Mouse (Mus musculus): ENCODE data around the gene Afm.

The Afm gene

DNA sequence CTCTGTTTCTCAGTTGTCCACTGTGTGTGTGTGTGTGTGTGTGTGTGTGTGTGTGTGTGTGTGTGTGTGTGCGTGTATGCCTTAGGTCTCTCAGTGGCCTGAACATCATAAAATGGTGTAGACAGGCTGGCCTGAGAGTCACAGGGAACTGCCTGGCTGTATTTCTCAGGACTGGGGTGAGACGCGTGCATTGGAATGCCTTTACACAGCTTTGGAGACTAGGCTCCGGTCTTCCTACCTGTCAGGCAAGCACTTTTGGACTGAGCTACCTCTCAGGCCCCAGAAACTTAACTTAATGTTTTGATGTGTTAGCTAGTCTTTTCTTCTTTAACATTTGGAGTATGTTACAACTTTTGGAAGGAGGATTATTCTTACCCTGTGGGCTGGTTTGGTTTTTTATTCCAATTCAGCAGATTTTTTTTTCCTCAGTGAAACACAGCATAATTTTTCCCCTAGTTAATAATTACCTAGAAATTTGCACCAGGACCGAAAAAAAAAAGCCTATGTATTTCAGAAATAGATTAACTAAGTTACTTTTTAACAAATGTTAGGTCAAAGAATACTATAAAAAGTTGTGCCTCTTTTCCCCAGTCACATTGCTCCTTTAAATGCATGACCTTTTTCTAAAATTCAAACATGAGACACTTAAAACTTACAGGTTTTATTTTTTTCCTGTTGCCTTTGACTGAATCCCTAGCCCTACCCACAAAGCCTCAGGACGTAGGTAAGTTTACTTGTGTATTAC is at the start of gene Afm:
TSS of gene Afm (plus strand) at position 577 of the 745 bp plus-strand sequence.
- DNase-seq: no peak

DNA sequence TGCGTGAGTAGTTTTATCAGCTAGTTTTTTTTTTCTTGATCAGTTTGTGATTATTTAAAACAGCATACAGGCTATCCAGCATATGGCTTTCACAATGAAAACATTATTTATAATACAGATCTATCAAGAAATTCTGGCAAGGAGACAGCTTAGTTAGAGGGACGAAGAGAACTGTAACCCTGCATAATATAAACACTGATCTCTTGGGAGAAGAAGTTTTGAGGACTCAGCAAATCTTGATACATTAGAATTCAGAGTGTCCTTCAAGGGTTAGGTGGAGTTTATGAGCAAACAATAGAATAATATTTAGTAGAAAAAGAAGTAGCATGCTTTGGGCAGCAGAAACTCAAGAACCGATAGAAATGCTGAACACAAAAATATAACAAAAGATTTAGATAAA is 47.9 kb upstream of the Afm start:
- DNase-seq: no peak

DNA sequence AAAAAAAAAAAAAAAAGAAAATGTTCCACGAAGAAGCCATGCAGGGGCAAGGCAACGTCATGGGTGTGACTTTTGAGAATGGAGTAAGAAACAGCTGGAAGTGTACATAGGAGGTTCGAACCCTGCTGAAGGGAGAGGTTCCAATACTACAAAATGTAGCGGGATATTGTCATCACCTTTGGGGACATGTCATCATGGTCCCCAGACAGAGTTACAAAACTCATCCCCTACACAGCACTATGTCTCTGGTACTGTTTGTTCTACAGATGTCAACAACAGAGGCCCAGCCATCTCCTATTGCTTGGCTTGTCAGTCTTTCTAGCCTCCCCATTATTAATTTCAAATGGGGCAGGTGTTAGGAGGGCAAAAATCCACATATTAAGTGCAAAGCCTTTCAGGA is 44.8 kb upstream of the Afm start:
- no peak for DNase-seq

DNA sequence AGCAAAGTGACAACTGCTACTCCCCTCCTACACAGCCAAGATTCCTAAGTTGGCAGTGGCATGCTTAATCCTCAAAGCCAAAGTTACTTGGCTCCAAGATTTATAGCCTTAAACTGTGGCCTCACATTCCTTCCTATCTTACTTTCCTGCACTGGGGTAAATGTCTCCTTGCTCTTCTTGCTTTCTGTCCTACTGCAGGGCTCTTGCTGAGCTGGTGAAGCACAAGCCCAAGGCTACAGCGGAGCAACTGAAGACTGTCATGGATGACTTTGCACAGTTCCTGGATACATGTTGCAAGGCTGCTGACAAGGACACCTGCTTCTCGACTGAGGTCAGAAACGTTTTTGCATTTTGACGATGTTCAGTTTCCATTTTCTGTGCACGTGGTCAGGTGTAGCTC is 44.4 kb upstream of the Afm start:
- DNase-seq: no peak

DNA sequence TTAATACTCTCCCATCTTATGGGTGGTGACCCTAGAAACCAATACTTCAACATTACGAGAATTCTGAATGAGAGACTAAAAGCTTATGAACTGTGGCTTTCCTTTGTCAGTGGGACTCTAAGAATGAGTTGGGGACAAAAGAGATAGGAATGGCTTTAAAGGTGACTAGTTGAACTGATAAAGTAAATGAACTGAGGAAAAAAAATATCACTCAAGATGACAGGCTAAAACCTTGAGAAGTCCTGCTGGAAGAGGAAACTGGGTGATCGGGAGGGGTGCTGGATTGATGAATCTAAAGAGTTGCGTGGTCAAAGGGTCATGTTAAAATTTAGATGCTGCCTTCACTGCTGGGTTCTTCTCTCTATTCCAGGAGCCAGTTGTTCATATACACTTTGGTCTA is 42.0 kb upstream of the Afm start:
- no peak for DNase-seq

DNA sequence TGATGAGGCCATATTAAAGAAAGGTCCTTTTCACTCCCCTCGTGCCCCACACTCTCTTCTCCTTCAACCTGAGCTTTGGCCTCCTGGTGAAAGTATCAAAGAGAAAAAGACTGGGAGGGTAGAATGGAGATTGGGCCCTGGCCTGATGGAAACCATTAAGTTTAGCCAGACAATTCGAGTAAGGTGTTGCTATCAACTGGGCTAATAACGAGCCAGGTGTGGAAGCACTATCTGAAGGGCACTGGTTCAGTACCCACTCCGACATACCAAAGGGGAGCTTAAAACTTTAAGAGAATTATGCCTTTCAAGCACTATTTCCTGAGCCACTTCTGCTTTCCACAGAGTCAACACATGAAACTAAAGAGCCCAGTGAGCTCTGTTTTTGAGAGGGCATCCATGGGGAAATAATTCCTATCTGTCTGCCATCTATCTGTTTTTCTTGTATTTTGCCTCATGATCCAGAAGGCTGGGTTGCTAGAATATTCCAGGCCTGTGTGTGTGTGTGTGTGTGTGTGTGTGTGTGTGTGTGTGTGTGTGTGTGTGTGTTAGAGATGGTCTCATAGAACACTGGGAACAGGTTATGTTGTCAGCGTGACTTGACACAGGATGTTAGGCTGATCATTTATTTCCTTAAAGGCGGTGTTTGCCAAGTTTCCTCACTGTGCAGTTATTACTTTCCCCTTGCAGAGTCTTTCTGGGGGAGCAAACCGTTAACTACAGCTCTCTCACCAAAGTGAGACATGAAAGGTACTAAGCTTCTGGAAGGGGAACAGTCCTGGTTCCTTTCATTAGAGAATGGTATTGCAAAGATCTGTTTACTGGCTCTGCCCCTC is 41.2 kb upstream of the Afm start:
- DNase-seq: no peak

DNA sequence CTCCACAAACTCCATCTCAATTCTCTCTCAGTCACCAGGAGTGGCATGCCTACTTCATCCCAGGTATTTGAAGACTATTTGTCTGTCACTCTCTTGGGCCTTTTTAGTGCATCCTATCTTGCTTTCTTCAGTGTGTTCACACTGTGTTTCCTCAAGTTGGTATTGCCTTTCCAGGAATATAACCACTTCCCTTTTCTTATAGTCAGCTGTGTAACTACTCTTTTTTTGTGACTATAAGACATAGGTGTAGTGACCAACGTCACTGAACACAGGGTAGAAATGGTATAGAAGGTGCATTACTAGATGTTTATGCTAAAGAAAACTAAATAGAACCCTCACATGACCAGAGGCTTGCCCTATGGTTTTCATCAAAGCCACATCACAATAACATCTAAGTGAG is 39.8 kb upstream of the Afm start:
- DNase-seq: no peak

DNA sequence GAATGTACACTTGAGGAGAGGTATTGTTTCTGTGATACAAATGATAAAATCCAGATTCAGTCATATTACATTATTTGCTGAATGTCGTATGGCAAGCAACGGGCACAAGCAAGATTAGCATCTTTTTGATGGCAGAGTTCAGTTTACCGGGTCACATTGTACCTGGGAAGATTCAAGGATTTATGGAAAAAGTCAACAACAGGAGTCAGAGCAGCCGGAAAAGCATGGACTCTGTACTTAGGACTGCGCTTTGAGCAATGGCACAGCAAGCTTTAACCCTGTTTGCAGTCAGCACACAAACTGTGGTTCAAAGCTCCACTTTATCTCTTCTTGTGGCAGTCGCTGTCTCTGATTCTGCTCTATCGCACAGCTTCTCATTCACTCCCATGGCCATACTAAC is 33.1 kb upstream of the Afm start:
- no peak for DNase-seq

DNA sequence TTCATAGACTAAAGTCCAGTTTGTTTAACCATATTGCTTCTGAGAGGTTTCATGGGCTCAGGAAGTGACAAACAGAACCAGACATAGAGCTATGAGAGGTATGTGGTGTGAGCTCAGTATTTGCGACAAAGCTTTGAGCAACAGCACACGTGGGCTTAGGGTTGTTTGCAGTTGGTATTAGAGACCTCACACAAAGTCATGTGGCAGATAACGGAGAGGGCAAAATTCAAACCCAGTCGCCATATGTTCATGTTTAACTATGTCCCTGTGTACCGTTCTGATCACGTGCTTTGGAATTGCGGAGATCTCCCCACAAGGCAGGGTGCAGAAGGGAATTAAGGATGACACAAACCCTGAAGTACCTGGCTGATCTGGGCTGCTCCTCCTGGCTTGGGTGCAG is 30.4 kb upstream of the Afm start:
- DNase-seq: no peak

DNA sequence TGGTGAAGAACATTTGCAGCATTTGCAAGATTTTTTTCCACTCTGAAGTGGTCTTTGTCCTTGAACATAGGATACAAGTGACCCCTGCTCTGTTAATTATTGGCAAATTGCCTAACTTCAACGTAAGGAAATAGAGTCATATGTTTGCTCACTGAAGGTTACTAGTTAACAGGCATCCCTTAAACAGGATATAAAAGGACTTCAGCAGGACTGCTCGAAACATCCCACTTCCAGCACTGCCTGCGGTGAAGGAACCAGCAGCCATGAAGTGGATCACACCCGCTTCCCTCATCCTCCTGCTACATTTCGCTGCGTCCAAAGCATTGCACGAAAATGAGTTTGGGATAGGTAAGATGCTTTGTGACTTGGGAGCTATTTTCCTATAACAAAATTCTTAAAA is 28.2 kb upstream of the Afm start, which contains the start of gene Afp:
TSS of gene Afp (plus strand) at position 220 of the 400 bp plus-strand sequence.
- no peak for DNase-seq

DNA sequence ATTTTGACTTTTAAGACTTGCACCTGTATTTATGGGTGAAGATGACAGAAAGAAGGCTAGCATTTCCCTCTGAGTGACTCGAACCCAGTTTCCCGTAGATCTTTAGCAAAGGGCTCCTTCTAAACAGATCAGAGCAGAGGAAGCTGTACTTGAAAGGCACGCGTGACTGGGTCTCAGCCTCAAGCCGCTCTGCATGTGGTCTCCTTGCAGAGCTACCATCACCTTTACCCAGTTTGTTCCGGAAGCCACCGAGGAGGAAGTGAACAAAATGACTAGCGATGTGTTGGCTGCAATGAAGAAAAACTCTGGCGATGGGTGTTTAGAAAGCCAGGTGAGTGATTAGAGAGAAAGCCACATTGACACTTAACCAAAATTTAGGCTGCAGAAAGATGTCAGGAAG is 26.3 kb upstream of the Afm start:
- DNase-seq: peak; percentile 41 to 65

DNA sequence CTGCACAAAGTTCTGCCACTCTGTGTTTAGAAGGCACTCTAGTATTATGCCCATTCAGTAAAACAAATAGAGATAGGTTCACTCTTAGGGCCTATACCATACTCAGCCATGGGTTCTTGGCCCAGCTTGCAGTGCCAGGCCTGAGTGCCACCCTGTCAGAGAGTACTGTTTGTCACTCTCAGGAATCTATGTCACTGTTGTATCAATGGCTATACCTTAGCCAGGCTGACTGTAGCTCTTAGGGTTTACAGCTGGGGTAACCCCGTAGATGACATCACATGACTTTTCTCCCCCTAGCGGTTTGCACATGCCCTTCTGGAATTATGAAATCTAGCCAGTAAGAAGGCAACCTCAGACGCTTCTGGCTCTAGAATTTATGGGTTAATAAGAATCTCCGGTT is 24.4 kb upstream of the Afm start:
- no peak for DNase-seq

DNA sequence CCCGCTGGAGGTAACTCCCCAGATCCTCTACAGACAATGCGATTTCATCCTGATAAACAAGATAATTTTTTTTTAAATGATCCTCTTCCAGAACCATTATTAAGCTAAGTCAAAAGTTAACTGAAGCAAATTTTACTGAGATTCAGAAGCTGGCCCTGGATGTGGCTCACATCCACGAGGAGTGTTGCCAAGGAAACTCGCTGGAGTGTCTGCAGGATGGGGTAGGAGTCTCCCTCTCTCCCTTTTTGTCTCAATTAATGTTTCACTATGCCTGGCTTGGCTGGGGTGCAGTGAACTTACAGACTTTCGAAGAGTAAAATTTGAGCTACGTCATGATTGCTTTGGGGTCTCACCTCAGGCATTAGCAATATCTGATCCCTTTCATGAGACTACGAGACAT is 19.2 kb upstream of the Afm start:
- DNase-seq: no peak

DNA sequence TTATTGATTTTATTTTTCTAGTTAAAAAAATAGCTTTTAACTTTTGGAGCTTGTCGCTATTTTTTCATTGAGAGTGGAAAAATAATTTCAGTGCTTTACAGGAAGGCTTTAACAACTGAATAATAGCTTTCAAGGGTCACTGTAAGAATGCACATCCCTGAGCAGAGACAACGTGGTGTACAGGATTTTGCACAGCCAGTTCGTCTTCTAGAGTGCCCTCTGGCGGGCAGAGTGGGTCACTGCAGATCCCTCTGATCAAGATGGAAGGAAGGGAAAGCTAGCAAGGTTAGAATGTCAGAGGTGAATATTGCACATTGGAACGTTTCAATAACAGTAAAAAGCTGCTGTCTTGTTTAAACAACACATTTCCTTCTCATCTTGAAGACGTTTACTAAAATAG is 18.0 kb upstream of the Afm start:
- DNase-seq: peak; percentile 35 to 36

DNA sequence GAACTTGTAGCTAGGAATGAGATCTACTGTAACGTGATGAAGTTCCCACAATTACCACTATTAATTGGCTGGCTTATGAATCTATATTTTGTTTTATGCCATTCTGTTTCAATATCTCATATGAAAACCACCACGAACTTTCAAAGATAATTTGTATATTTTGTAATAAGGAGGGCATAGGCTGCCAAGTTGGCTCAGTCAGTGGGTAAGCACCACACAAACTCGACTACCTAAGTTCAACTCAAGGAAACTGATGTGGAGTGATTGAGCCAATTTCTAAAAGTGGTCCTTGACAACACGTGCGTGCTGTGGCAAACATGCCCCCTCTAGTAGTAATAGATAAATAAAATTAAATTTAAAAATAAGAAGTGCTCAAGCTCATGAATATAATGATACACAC is 17.0 kb upstream of the Afm start:
- no peak for DNase-seq

DNA sequence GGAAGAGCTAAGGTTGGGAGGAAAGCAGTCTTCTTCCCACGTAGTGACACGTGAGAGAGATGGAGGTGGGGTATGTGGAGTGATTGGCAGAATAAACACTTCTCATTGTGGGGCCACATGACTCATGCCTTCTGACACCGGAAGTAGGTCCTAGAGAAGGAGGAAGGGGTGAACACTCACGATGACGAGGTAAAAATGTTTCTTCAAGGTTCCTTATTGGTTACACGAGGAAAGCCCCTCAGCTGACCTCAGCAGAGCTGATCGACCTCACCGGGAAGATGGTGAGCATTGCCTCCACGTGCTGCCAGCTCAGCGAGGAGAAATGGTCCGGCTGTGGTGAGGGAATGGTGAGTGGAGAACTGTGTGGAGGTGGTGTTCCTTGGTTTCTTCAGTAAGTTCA is 14.0 kb upstream of the Afm start:
- no peak for DNase-seq

DNA sequence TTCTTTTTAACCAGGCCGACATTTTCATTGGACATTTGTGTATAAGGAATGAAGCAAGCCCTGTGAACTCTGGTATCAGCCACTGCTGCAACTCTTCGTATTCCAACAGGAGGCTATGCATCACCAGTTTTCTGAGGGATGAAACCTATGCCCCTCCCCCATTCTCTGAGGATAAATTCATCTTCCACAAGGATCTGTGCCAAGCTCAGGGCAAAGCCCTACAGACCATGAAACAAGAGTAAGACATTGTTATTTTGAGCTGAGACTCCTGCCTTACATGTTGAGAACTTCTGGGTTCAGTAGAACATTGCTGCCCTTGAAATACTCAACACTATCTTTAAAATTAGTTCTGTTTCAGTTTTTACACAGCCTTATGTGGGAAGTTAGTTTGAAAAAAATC is 12.2 kb upstream of the Afm start:
- no peak for DNase-seq

DNA sequence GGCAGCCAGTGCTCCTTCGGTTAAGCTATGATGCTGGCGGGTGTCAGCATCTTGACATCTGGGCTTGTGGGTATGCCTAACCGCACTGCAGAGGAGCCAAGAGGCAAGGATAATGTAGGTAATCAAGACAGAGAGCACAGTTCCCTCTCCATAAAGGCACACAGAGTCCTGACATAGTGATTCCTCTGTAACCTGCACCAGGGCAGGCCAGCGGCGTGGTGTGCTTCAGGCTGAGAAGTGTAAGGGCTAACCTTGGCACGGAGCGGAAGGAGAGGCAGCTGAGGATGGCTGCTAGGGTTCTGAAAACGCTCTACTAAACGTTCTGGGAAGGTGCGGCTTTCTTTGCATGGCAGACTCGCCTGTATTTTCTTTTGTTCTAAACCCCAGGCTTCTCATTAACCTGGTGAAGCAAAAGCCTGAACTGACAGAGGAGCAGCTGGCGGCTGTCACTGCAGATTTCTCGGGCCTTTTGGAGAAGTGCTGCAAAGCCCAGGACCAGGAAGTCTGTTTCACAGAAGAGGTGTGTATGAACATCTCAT is 11.3 kb upstream of the Afm start:
- no peak for DNase-seq

DNA sequence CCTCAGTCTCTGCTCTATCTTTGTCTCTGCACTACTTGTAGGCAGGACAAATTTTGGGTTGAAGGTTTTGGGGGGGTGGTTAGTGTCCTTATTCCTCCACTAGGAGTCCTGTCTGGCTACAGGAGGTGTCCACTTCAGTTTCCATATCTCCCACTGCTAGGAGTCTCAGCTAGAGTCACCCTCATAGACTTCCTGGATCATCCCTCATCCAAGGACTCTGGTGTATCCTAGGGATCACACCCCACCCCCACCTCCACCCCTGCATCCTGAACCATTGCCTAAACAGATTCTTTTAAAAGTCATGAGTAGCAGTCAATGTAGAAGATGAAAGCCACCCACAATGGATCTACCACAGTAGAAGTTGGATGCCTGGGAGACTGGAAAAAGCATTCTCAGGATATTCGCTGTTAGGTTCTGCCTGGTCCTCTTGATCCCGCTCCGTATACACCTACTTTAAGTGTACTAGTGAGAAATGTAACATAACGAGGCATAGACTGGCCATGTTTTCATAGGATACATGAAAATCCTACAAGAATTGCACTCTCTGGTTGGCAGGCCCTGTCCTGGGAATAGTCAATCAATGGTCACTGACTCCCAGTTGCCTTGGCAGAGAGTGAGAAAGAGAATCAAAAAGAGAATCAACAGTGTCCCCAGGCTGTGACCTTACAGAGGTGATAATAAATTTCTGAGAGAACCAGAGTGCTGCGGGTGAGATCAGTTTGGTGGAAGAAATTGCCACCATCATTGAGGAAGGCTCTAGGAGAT is 8.7 kb upstream of the Afm start:
- no peak for DNase-seq

DNA sequence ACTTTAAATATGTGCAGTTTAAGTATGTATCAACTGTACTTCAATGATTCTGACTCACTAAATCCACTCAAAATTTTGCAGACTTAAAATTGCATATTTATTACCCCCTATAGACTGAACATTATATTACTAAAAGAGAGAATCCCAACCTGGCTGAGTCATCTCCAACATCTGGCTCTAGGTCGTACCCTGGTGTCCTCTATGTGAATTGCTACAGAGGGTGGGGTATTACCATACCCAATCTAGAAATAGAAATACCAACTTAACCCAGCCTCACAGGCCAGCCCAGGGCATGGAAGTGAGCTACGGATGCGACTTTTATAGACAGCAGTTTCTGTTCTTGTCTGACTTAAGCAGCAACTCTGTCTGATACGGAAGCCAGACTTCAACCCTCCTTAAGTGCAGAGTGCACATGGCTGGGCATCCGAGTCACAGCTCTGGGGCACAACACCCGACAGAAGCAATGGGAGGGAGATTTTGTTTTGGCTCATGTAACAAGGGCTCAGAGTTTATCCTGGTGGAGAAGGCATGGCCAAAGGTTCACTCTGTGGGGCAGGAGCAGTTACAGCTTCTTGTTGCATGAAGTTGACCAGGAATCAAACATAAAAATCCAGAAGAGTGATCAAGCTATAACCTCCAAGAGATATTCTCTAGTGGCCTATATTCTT is 6.3 kb upstream of the Afm start:
- no peak for DNase-seq

DNA sequence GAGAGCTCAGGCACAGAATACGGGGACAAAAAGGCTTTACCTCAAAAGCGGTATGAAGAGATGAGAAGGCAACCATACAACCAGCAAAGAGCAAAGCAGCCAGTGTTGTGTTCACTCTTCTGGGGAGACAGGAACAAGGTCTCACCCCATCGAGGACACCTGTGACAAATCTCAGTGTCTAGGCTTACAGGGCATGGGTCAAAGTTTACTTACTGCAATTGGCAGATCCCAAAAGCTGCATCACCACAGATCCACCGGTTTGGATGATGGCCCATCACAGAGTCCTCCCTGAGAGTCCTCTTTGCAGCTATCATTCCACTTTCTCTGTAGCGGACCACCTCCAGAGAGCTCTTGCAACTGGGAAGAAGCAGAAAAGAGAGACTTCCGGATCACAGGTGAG is 3.2 kb upstream of the Afm start:
- no peak for DNase-seq

DNA sequence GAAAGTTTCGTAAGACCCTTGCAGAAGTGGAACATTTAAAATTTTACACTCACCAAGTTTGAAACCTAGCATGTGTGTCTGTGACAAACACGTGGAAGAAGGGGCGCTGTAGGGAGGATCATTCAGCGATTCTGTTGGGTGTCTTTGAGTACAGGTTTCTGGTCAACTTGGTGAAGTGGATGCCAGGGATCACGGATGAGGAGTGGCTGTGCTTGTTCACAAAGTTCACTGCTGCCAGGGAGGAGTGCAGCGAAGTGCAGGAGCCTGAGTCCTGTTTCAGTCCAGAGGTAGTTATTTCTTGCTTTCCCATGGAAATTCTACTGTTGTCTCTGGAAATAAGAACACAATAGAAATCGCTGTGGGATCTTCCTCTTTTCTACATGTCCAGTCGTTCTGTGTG is 32.5 kb downstream of the Afm start:
- DNase-seq: no peak

DNA sequence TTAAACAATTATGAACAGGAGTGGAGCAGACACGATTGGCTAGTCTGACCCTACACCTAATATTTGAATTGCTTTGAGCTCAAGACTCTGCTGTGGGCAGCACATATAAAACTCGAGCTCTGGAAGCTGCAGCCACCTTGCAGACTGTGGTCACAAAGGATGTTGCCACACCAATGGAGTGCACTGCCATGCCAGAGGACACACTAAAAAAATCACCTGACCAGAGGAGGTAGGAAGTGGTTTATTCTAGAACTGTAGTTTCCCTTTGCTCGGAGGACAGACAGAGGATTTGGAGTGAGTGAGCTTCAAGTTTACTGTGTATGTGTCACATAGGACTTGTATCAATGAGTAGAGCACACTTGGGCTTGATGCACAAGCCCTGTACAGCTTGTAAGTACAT is 37.3 kb downstream of the Afm start:
- no peak for DNase-seq

Data from thymus, adult 18-20 months (tissue).